Mouse (Mus musculus) lung, postnatal 4 days (tissue): ENCODE measurements around the gene Abtb1.

Experiments
- DNase-seq, 2 experiments: peaks; one replicate each; pipeline ENCODE4 v3.0.0; 2021

Gene Abtb1

GRCm38 (mm10) chr6:88828206-88829009 is 13.4 kb downstream of the Abtb1 start:
- DNase-seq: no peak

GRCm38 (mm10) chr6:88827395-88828205 is 14.2 kb downstream of the Abtb1 start:
- DNase-seq: peak in 1 of 2 experiments; percentile 37

- peak in 1 of 2 experiments; percentile 29 for DNase-seq
Observed at GRCm38 (mm10) chr6:88826965-88827364, 14.8 kb downstream of the Abtb1 start.

GRCm38 (mm10) chr6:88826545-88826944 is 15.2 kb downstream of the Abtb1 start:
- peak; percentile 82 to 89 for DNase-seq

GRCm38 (mm10) chr6:88826088-88826487 is 15.7 kb downstream of the Abtb1 start:
- no peak for DNase-seq

- DNase-seq: no peak
Observed at GRCm38 (mm10) chr6:88824183-88824582, 17.6 kb downstream of the Abtb1 start.

GRCm38 (mm10) chr6:88821901-88822300 is 19.9 kb downstream of the Abtb1 start:
- DNase-seq: peak; percentile 74 to 92

- DNase-seq: no peak
Observed at GRCm38 (mm10) chr6:88821294-88821693, 20.5 kb downstream of the Abtb1 start.

GRCm38 (mm10) chr6:88820853-88821252 is 20.9 kb downstream of the Abtb1 start:
- peak in 1 of 2 experiments; percentile 58 for DNase-seq

GRCm38 (mm10) chr6:88816913-88817312 is 24.9 kb downstream of the Abtb1 start:
- DNase-seq: no peak

GRCm38 (mm10) chr6:88815489-88815888 is 26.3 kb downstream of the Abtb1 start:
- no peak for DNase-seq

GRCm38 (mm10) chr6:88815036-88815435 is 26.7 kb downstream of the Abtb1 start:
- no peak for DNase-seq

- no peak for DNase-seq
Observed at GRCm38 (mm10) chr6:88813832-88814231, 28.0 kb downstream of the Abtb1 start.

GRCm38 (mm10) chr6:88812886-88813285 is 28.9 kb downstream of the Abtb1 start:
- peak in 1 of 2 experiments; percentile 68 for DNase-seq

- peak in 1 of 2 experiments; percentile 27 for DNase-seq
Observed at GRCm38 (mm10) chr6:88811880-88812400, 29.8 kb downstream of the Abtb1 start.

GRCm38 (mm10) chr6:88811396-88811795 is 30.4 kb downstream of the Abtb1 start:
- DNase-seq: no peak

- no peak for DNase-seq
Observed at GRCm38 (mm10) chr6:88810291-88810690, 31.5 kb downstream of the Abtb1 start.

- peak in 1 of 2 experiments; percentile 55 for DNase-seq
Observed at GRCm38 (mm10) chr6:88809091-88810037, 32.4 kb downstream of the Abtb1 start.

GRCm38 (mm10) chr6:88804966-88805577 is 36.7 kb downstream of the Abtb1 start:
- no peak for DNase-seq

GRCm38 (mm10) chr6:88803957-88804695 is 37.7 kb downstream of the Abtb1 start:
- DNase-seq: no peak

- no peak for DNase-seq
Observed at GRCm38 (mm10) chr6:88803051-88803450, 38.7 kb downstream of the Abtb1 start.
